Mouse (Mus musculus): Measurements from ENCODE around the gene Scamp3. TPM values are rescaled to one million over a fixed set of nuclear protein-coding genes. Genes with fewer than 3 reads are reported as not detected.

Gene Scamp3
- polyA plus RNA-seq, 1 experiment from 2014 or later = 79.6 TPM

GRCm38 (mm10) chr3:89178107-89178385, 773 bp downstream of the Scamp3 start:
- H3K36me3 ChIP-seq (ENCODE audit: inconsistent target) = peaks cover 61% of the 10 kb centered on the region
- peak overlapping the region; percentile 71 for H3K27ac ChIP-seq
- peak overlapping the region; percentile 86 for H3K4me3 ChIP-seq (ENCODE audit: inconsistent target)
- H3K79me2 ChIP-seq (ENCODE audit: inconsistent target) = peaks cover 19% of the 10 kb centered on the region
- WGBS (ENCODE audit: missing documents) = 8% methylated on average over 6 of the region's 6 CpGs

- Histone ChIP-seq H3K27ac (no peak overlapping the region), H3K79me2 (ENCODE audit: inconsistent target) (peaks cover 19% of the 10 kb centered on the region), H3K4me3 (ENCODE audit: inconsistent target) (no peak overlapping the region), H3K36me3 (ENCODE audit: inconsistent target) (peaks cover 51% of the 10 kb centered on the region)
- WGBS (ENCODE audit: missing documents) = 95% methylated on average over 11 of the region's 11 CpGs
Observed at GRCm38 (mm10) chr3:89179056-89179455, 1.8 kb downstream of the Scamp3 start.

- Histone ChIP-seq H3K4me3 (ENCODE audit: inconsistent target) (no peak overlapping the region), H3K79me2 (ENCODE audit: inconsistent target) (peaks cover 19% of the 10 kb centered on the region), H3K27ac (peak overlapping the region; percentile 1; the same call in 1 of the 2 replicates), H3K36me3 (ENCODE audit: inconsistent target) (peaks cover 26% of the 10 kb centered on the region)
- 90% methylated on average over 26 of the region's 27 CpGs for WGBS (ENCODE audit: missing documents)
Observed at GRCm38 (mm10) chr3:89181749-89182500, 4.7 kb downstream of the Scamp3 start.

- Histone ChIP-seq H3K79me2 (ENCODE audit: inconsistent target) (peaks cover 19% of the 10 kb centered on the region), H3K4me3 (ENCODE audit: inconsistent target) (peak overlapping the region; percentile 53), H3K27ac (peak overlapping the region; percentile 42), H3K36me3 (ENCODE audit: inconsistent target) (peaks cover 26% of the 10 kb centered on the region)
- WGBS (ENCODE audit: missing documents) = 19% methylated on average over 7 of the region's 7 CpGs
Observed at GRCm38 (mm10) chr3:89182531-89183057, 5.3 kb downstream of the Scamp3 start.

GRCm38 (mm10) chr3:89183058-89183958, 6.0 kb downstream of the Scamp3 start, which contains the start of gene Fam189b:
Gene Fam189b, plus strand, starts transcription at chr3:89183143.
- peak within 1 kb of the TSS; percentile 53 for H3K4me3 ChIP-seq (ENCODE audit: inconsistent target)
- peaks cover 12% of the 10 kb centered on the region for H3K79me2 ChIP-seq (ENCODE audit: inconsistent target)
- peak within 1 kb of the TSS; percentile 42 for H3K27ac ChIP-seq
- peaks cover 26% of the 10 kb centered on the region for H3K36me3 ChIP-seq (ENCODE audit: inconsistent target)
- WGBS (ENCODE audit: missing documents) = 15% methylated on average over 35 of the region's 39 CpGs

- 82% methylated on average over 5 of the region's 6 CpGs for WGBS (ENCODE audit: missing documents)
- H3K4me3 ChIP-seq (ENCODE audit: inconsistent target) = peak overlapping the region; percentile 53; the same call in 1 of the 2 replicates
- H3K36me3 ChIP-seq (ENCODE audit: inconsistent target) = peaks cover 26% of the 10 kb centered on the region
- H3K79me2 ChIP-seq (ENCODE audit: inconsistent target) = peaks cover 6% of the 10 kb centered on the region
- no peak overlapping the region for H3K27ac ChIP-seq
Observed at GRCm38 (mm10) chr3:89183959-89184315, 6.7 kb downstream of the Scamp3 start.

- Histone ChIP-seq H3K79me2 (ENCODE audit: inconsistent target) (no peaks in the 10 kb centered on the region), H3K4me3 (ENCODE audit: inconsistent target) (no peak overlapping the region), H3K27ac (no peak overlapping the region), H3K36me3 (ENCODE audit: inconsistent target) (no peaks in the 10 kb centered on the region)
- WGBS (ENCODE audit: missing documents) = 94% methylated on average over 18 of the region's 23 CpGs
Observed at GRCm38 (mm10) chr3:89187197-89187596, 9.9 kb downstream of the Scamp3 start.

GRCm38 (mm10) chr3:89187690-89188477, 10.6 kb downstream of the Scamp3 start:
- Histone ChIP-seq H3K36me3 (ENCODE audit: inconsistent target) (no peaks in the 10 kb centered on the region), H3K4me3 (ENCODE audit: inconsistent target) (no peak overlapping the region), H3K79me2 (ENCODE audit: inconsistent target) (no peaks in the 10 kb centered on the region), H3K27ac (no peak overlapping the region)
- 87% methylated on average over 18 of the region's 18 CpGs for WGBS (ENCODE audit: missing documents)

GRCm38 (mm10) chr3:89188478-89188875, 11.2 kb downstream of the Scamp3 start:
- Histone ChIP-seq H3K27ac (no peak overlapping the region), H3K36me3 (ENCODE audit: inconsistent target) (no peaks in the 10 kb centered on the region)

GRCm38 (mm10) chr3:89190436-89190835, 13.2 kb downstream of the Scamp3 start:
- no peak overlapping the region for H3K27ac ChIP-seq
- no peaks in the 10 kb centered on the region for H3K79me2 ChIP-seq (ENCODE audit: inconsistent target)
- no peaks in the 10 kb centered on the region for H3K36me3 ChIP-seq (ENCODE audit: inconsistent target)
- 18% methylated on average over 8 of the region's 8 CpGs for WGBS (ENCODE audit: missing documents)
- no peak overlapping the region for H3K4me3 ChIP-seq (ENCODE audit: inconsistent target)

More at GRCm38 (mm10) chr3:89188478-89188875, 11.2 kb downstream of the Scamp3 start:
- H3K79me2 ChIP-seq (ENCODE audit: inconsistent target) = no peaks in the 10 kb centered on the region
- no peak overlapping the region for H3K4me3 ChIP-seq (ENCODE audit: inconsistent target)
- WGBS (ENCODE audit: missing documents) = 94% methylated on average over 12 of the region's 12 CpGs

- Histone ChIP-seq H3K79me2 (ENCODE audit: inconsistent target) (no peaks in the 10 kb centered on the region), H3K36me3 (ENCODE audit: inconsistent target) (no peaks in the 10 kb centered on the region), H3K4me3 (ENCODE audit: inconsistent target) (no peak overlapping the region), H3K27ac (no peak overlapping the region)
- 40% methylated on average over 1 of the region's 1 CpGs for WGBS (ENCODE audit: missing documents)
Observed at GRCm38 (mm10) chr3:89193351-89193750, 16.1 kb downstream of the Scamp3 start.

- no peak overlapping the region for H3K4me3 ChIP-seq (ENCODE audit: inconsistent target)
- WGBS (ENCODE audit: missing documents) = 76% methylated on average over 2 of the region's 2 CpGs
- no peaks in the 10 kb centered on the region for H3K79me2 ChIP-seq (ENCODE audit: inconsistent target)
- H3K36me3 ChIP-seq (ENCODE audit: inconsistent target) = no peaks in the 10 kb centered on the region
- no peak overlapping the region for H3K27ac ChIP-seq
Observed at GRCm38 (mm10) chr3:89193853-89194252, 16.6 kb downstream of the Scamp3 start.

GRCm38 (mm10) chr3:89195979-89196877, 19.0 kb downstream of the Scamp3 start:
- peak overlapping the region; percentile 39 for H3K27ac ChIP-seq
- H3K36me3 ChIP-seq (ENCODE audit: inconsistent target) = no peaks in the 10 kb centered on the region
- H3K79me2 ChIP-seq (ENCODE audit: inconsistent target) = no peaks in the 10 kb centered on the region
- peak overlapping the region; percentile 39 for H3K4me3 ChIP-seq (ENCODE audit: inconsistent target)
- 10% methylated on average over 33 of the region's 33 CpGs for WGBS (ENCODE audit: missing documents)

All from macrophage (primary cell).